ENCODE assay signal across 8 mouse cellular contexts in genomic region chr9:88438555-88439237, GRCm38 (mm10). TPM values are rescaled to one million over a fixed set of nuclear protein-coding genes. Genes with fewer than 3 reads are reported as not detected.
A peak's percentile ranks its signal among the peaks of the same experiment; 100 is the strongest.
DNase-seq lines count a peak whose midpoint lies in the region; ATAC-seq and TF ChIP-seq lines count a peak whose summit lies in the region.

Snx14 (minus strand) TSS chr9:88438958.

- H3K4me1 ChIP-seq in embryonic facial prominence, embryonic 14.5 days (ENCODE audit: control insufficient read depth, insufficient read depth, low read length) = peaks cover 3% of the 10 kb centered on the region; the same call in 1 of the 2 replicates
- H3K4me1 ChIP-seq in heart, adult 2 months (ENCODE audit: control insufficient read depth, insufficient read depth, low read length) = peaks cover 1% of the 10 kb centered on the region; the same call in 1 of the 2 replicates
- H3K4me1 ChIP-seq in limb, embryonic 13.5 days = peaks cover 19% of the 10 kb centered on the region; the same call in 1 of the 2 replicates
- H3K4me1 ChIP-seq in midbrain, embryonic 16.5 days (ENCODE audit: control insufficient read depth, insufficient read depth, low read length) = peaks cover 21% of the 10 kb centered on the region

- H3K27ac ChIP-seq in embryonic facial prominence, embryonic 14.5 days (replicated peaks; ENCODE audit: low read depth, low read length) = peak within 1 kb of the TSS; percentile 86
- peak within 1 kb of the TSS; percentile 83 for H3K27ac ChIP-seq in heart, adult 2 months
- H3K27ac ChIP-seq in limb, embryonic 13.5 days = peak within 1 kb of the TSS; percentile 79
- peak within 1 kb of the TSS; percentile 94 for H3K27ac ChIP-seq in midbrain, embryonic 16.5 days (ENCODE audit: low read length)

- peak; percentile 98 for ATAC-seq in embryonic facial prominence, embryonic 14.5 days (ENCODE audit: low read depth)
- peak; percentile 98 for ATAC-seq in limb, embryonic 13.5 days (ENCODE audit: low FRiP score, low read depth)
- ATAC-seq in midbrain, embryonic 16.5 days = peak; percentile 98

- H3K9me3 ChIP-seq in embryonic facial prominence, embryonic 14.5 days (ENCODE audit: control insufficient read depth, low read length) = no peaks in the 10 kb centered on the region
- no peaks in the 10 kb centered on the region for H3K9me3 ChIP-seq in limb, embryonic 13.5 days
- H3K9me3 ChIP-seq in midbrain, embryonic 16.5 days (replicated peaks; ENCODE audit: control insufficient read depth, low read length, poor library complexity, severe bottlenecking) = no peaks in the 10 kb centered on the region

- under 1% methylated on average over 54 of the region's 62 CpGs for WGBS in embryonic facial prominence, embryonic 14.5 days
- under 1% methylated on average over 62 of the region's 62 CpGs for WGBS in heart, adult 2 months
- WGBS in limb, embryonic 13.5 days = under 1% methylated on average over 62 of the region's 62 CpGs
- WGBS in midbrain, embryonic 16.5 days = under 1% methylated on average over 62 of the region's 62 CpGs

- no peak for TF ChIP-seq CTCF in heart, adult 2 months (IDR thresholded peaks at IDR 0.05)

- H3K79me2 ChIP-seq in heart, adult 2 months (replicated peaks; ENCODE audit: control insufficient read depth, insufficient read depth, low read length) = peaks cover 3% of the 10 kb centered on the region

- H3K4me2 ChIP-seq in embryonic facial prominence, embryonic 14.5 days (ENCODE audit: low read depth, low read length) = peak within 1 kb of the TSS; percentile 91
- peak within 1 kb of the TSS; percentile 86 for H3K4me2 ChIP-seq in limb, embryonic 13.5 days (replicated peaks)
- H3K4me2 ChIP-seq in midbrain, embryonic 16.5 days (ENCODE audit: low read length) = peak within 1 kb of the TSS; percentile 57

- peak within 1 kb of the TSS; percentile 73 for H3K4me3 ChIP-seq in embryonic facial prominence, embryonic 14.5 days (ENCODE audit: low read depth, low read length)
- peak within 1 kb of the TSS; percentile 87 for H3K4me3 ChIP-seq in heart, adult 2 months
- H3K4me3 ChIP-seq in limb, embryonic 13.5 days = peak within 1 kb of the TSS; percentile 77
- H3K4me3 ChIP-seq in midbrain, embryonic 16.5 days (ENCODE audit: low read depth, low read length) = peak within 1 kb of the TSS; percentile 89

- DNase-seq in 3T3-L1 (ENCODE audit: low read depth, low spot score) = peak; percentile 97
- peak; percentile 97 for DNase-seq in adrenal gland, postnatal 4 days (ENCODE audit: low spot score in 2 of 2)
- peak; percentile 97 for DNase-seq in embryonic facial prominence, embryonic 14.5 days (ENCODE audit: low spot score)
- DNase-seq in heart, adult 2 months = peak; percentile 98 to 99
- peak; percentile 96 to 97 for DNase-seq in kidney, adult 8-10 months
- DNase-seq in spleen, postnatal 10 days (ENCODE audit: low spot score in 2 of 2) = peak; percentile 93 to 95

- TF ChIP-seq POLR2A in heart, adult 2 months (IDR thresholded peaks at IDR 0.05; ENCODE audit: insufficient read depth, low read depth, low read length) = peak; percentile 78

- TF ChIP-seq EP300 in heart, adult 2 months (IDR thresholded peaks at IDR 0.05; ENCODE audit: insufficient read depth, low read depth, low read length) = peak; percentile 75

- intact Hi-C loops in heart, adult 2 months (cut with DNase I) = loop anchor here (2.0 kb wide), 3 partner anchors 42 to 110 kb away; partner anchors contain the start of gene Zfp949

- H3K27me3 ChIP-seq in embryonic facial prominence, embryonic 14.5 days (replicated peaks; ENCODE audit: control insufficient read depth, insufficient read depth, low read length) = no peaks in the 10 kb centered on the region
- no peaks in the 10 kb centered on the region for H3K27me3 ChIP-seq in heart, adult 2 months (ENCODE audit: control insufficient read depth, insufficient read depth, low read length)
- H3K27me3 ChIP-seq in limb, embryonic 13.5 days = no peaks in the 10 kb centered on the region
- no peaks in the 10 kb centered on the region for H3K27me3 ChIP-seq in midbrain, embryonic 16.5 days (ENCODE audit: control insufficient read depth, insufficient read depth, low read depth, low read length)

- H3K9ac ChIP-seq in embryonic facial prominence, embryonic 14.5 days (ENCODE audit: low read depth, low read length) = peak within 1 kb of the TSS; percentile 87
- H3K9ac ChIP-seq in heart, adult 2 months (ENCODE audit: low read depth, low read length) = peak within 1 kb of the TSS; percentile 95
- H3K9ac ChIP-seq in limb, embryonic 13.5 days = peak within 1 kb of the TSS; percentile 83
- H3K9ac ChIP-seq in midbrain, embryonic 16.5 days (ENCODE audit: low read depth, low read length) = peak within 1 kb of the TSS; percentile 89

- H3K36me3 ChIP-seq in embryonic facial prominence, embryonic 14.5 days (ENCODE audit: control insufficient read depth, insufficient read depth, low read length) = no peaks in the 10 kb centered on the region
- H3K36me3 ChIP-seq in heart, adult 2 months (ENCODE audit: control insufficient read depth, insufficient read depth, low read length) = 0 out of 2 replicates have a peak, but pooled peaks cover 1% of the 10 kb centered on the region
- H3K36me3 ChIP-seq in limb, embryonic 13.5 days = peaks cover 3% of the 10 kb centered on the region; the same call in 1 of the 2 replicates
- H3K36me3 ChIP-seq in midbrain, embryonic 16.5 days (ENCODE audit: control insufficient read depth, insufficient read depth, low read length) = no peaks in the 10 kb centered on the region

RNA-seq across cellular contexts. Expression of gene Snx14, which starts in this region (rescaled TPM):
- total RNA-seq in adrenal gland, postnatal 4 days (2021) = 10 to 100 TPM; 59.0 to 60.1 TPM
- polyA plus RNA-seq in embryonic facial prominence, embryonic 14.5 days (2014; fragmentation: Nextera tagmentation; extraction: Ambion mirVana) = 24.6 and 25.1 TPM in 2 replicates
- 10 to 100 TPM; 21.0 to 22.8 TPM for total RNA-seq in heart, adult 2 months (2021)
- polyA plus RNA-seq in heart, adult 2 months (2012; rRNA removed) = 9.2 and 17.3 TPM in 2 replicates
- 21.9 and 22.8 TPM in 2 replicates for polyA plus RNA-seq in limb, embryonic 13.5 days (2015; fragmentation: Nextera tagmentation; extraction: Ambion mirVana)
- polyA plus RNA-seq in midbrain, embryonic 16.5 days (2015; fragmentation: Nextera tagmentation; extraction: Ambion mirVana) = 42.5 and 43.4 TPM in 2 replicates

Comparison
In these comparisons a context has a peak if more than half of its experiments do, and no peak if none do; other contexts are left out.
1. Peak in every context shown above with its lines: DNase-seq, ATAC-seq, H3K4me3 ChIP-seq and H3K27ac ChIP-seq.